Mouse (Mus musculus) liver, embryonic 14.5 days (tissue): ENCODE data around the gene Gsn.

Experiments
- CTCF ChIP-seq: IDR thresholded peaks from 2 replicates; pipeline ENCODE4 v1.5.1; 2016; ENCODE audit warnings: antibody characterized with exemption, low read depth, control low read depth
- EP300 ChIP-seq: IDR thresholded peaks from 2 replicates; pipeline ENCODE4 v1.6.1; 2016; ENCODE audit warnings: antibody characterized with exemption, low read depth

DNA sequence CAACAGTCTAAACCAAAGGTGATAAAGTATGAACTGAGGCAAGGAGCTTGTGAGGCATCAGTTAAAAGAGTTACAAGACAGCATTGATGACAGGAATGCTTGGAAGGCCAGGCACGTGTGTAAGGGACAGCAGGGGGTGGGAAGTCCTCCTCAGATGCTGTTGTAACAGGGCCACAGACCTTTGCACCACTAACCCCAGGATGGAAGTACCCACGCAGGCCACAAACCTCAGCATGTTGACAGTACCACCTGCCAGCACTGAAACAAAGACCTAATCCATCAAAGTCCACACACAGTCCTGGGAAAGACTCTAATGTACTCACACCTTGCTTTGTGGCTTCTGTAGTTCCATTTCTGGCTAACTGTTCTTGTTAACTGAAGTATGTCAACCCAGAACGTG is 22.3 kb upstream of the Gsn start:
- TF ChIP-seq CTCF (no peak), EP300 (no peak)
